Mouse (Mus musculus) neural tube, embryonic 14.5 days (tissue): ENCODE measurements around the gene Elp4. TPM values are rescaled to one million over a fixed set of nuclear protein-coding genes. Genes with fewer than 3 reads are reported as not detected.

ENCODE experiments used
- ATAC-seq: fragments of 200-750 bp; cut with Nextera tagmentation; 2 replicates; pipeline ENCODE4 v1.8.0; 2017; ENCODE audit warnings: low read depth, mild to moderate bottlenecking, moderate TSS enrichment, moderate library complexity
- H3K27ac ChIP-seq: fragments of 300-500 bp; sonication (generic); 2 replicates; pipeline ENCODE4 v1.5.1; 2014; ENCODE audit warnings: low read depth, mild to moderate bottlenecking, control low read depth, low read length, moderate library complexity, mixed read lengths
- H3K27me3 ChIP-seq: fragments of 300-500 bp; sonication (generic); 2 replicates; pipeline ENCODE4 v1.6.1; 2014; ENCODE audit warnings: low read length; ENCODE audit not compliant: control insufficient read depth, insufficient read depth
- H3K36me3 ChIP-seq: fragments of 300-500 bp; sonication (generic); 2 replicates; pipeline ENCODE4 v1.6.1; 2014; ENCODE audit warnings: low read length, mixed read lengths; ENCODE audit not compliant: control insufficient read depth, insufficient read depth
- H3K4me1 ChIP-seq: fragments of 300-500 bp; sonication (generic); 2 replicates; pipeline ENCODE4 v1.6.1; 2014; ENCODE audit warnings: low read length; ENCODE audit not compliant: control insufficient read depth, insufficient read depth
- H3K4me2 ChIP-seq: fragments of 300-500 bp; sonication (generic); 2 replicates; pipeline ENCODE4 v1.6.1; 2014; ENCODE audit warnings: mild to moderate bottlenecking, low read depth, low read length, control low read depth
- H3K4me3 ChIP-seq: fragments of 300-500 bp; sonication (generic); 2 replicates; pipeline ENCODE4 v1.5.1; 2014; ENCODE audit warnings: low read depth, low read length, control low read depth, mixed read lengths
- H3K9ac ChIP-seq: fragments of 300-500 bp; sonication (generic); replicated peaks from 2 replicates; pipeline ENCODE4 v1.6.1; 2014; ENCODE audit warnings: low read depth, mild to moderate bottlenecking, control low read depth, low read length, mixed read lengths
- H3K9me3 ChIP-seq: fragments of 300-500 bp; sonication (generic); 2 replicates; pipeline ENCODE4 v1.6.1; 2016; ENCODE audit warnings: low read length; ENCODE audit not compliant: control insufficient read depth
- WGBS: fragments of 180-500 bp; shearing (Covaris S2); extraction: QIAGEN DNeasy Blood & Tissue Kit; methylation state at CpG from one replicate; pipeline ENCODE4 v1.1.7; 2014; 5-methylcytosine and 5-hydroxymethylcytosine counted together
- polyA plus RNA-seq: library from polyadenylated mRNA; unstranded; fragments of >200 nt; fragmentation: Nextera tagmentation; extraction: Ambion mirVana; gene quantifications from 2 replicates; pipeline ENCODE4 v1.2.1, GENCODE M21; 2014

The Elp4 gene
- 38.0 and 45.8 TPM in 2 replicates for polyA plus RNA-seq

DNA sequence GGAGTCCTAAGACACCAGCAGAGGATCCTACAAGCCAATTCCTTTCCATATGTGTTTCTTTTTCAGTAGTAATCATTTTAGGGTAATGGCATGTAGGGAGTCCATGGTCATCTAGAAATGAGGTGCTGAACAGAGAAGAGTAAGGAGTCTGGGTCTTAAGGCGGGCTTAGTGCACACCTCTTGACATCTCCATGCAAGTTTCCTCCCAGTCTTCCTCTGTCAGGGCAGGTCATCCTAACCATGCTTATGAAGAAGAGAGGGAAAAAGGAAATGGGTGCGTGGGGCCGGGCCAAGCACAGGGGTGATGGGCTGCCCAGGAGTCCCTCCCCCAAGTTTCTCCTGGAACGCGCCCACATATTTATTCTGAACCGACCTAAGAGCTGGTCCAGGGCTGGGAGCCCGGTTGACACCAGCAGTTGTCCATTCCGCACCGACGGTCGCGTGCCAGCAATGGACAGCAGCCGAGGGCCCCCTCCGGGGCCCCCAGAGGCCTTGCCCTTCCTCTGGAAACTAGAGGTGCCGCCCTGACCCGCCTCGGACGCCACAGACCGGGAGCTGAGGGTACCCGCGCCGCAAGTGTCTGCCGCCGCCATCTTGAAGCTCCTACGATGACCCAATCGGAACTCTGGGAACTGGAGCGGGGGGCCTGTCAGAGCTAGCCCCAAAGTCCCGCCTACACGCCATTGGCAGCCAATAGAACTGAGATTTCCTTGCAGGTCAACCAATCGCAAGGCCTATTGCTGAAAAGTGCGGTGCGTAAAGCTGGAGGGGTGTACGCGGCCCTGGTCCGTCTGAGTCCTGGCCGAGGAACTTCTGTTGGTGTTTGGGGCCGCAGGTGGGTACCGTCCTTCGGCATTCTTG lies at the start of gene Elp4, which contains the start of gene Immp1l:
Gene Elp4, minus strand, starts transcription at position 669 of the 861 bp plus-strand sequence.
Gene Immp1l, plus strand, starts transcription at position 743 of the 861 bp plus-strand sequence.
- no peaks in the 10 kb centered on the region for H3K36me3 ChIP-seq
- peak within 1 kb of the TSS; percentile 48; the same call in 1 of the 2 replicates for H3K27ac ChIP-seq
- H3K27me3 ChIP-seq, result no peaks in the 10 kb centered on the region
- peak within 1 kb of the TSS; percentile 70 for H3K9ac ChIP-seq
- no peaks in the 10 kb centered on the region for H3K9me3 ChIP-seq
- peaks cover 5% of the 10 kb centered on the region; the same call in 1 of the 2 replicates for H3K4me1 ChIP-seq
- H3K4me3 ChIP-seq, result peak within 1 kb of the TSS; percentile 89
- WGBS, result under 1% methylated on average over 39 of the region's 39 CpGs
- H3K4me2 ChIP-seq, result peak within 1 kb of the TSS; percentile 79
- peak; percentile 100 for ATAC-seq

DNA sequence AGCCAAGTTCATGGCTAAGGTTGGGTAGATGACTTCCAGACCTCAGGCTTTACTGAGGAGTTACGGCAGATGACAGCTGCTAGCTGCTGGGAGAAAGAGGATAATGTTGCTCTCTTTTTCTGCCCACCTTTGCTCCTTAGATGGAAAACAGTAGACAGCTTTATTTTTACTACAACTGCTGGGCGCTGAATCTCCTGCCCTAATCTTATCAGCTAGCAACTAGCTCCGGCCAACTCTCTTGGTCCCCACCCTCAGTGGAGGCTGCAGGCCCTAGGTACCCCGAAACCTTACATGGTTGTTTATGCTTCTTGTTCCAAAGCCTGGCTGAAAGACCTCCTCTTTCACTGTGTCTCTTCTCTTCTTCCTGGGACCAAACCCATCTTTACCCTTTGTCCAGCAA lies 49.5 kb upstream of the Elp4 start:
- no peak overlapping the region for H3K4me3 ChIP-seq
- WGBS, result 90% methylated on average over 4 of the region's 4 CpGs
- H3K36me3 ChIP-seq, result no peaks in the 10 kb centered on the region
- no peak for ATAC-seq
- no peak overlapping the region for H3K27ac ChIP-seq
- no peaks in the 10 kb centered on the region for H3K9me3 ChIP-seq
- H3K27me3 ChIP-seq, result no peaks in the 10 kb centered on the region
- no peak overlapping the region for H3K4me2 ChIP-seq
- H3K9ac ChIP-seq, result no peak overlapping the region
- H3K4me1 ChIP-seq, result no peaks in the 10 kb centered on the region

DNA sequence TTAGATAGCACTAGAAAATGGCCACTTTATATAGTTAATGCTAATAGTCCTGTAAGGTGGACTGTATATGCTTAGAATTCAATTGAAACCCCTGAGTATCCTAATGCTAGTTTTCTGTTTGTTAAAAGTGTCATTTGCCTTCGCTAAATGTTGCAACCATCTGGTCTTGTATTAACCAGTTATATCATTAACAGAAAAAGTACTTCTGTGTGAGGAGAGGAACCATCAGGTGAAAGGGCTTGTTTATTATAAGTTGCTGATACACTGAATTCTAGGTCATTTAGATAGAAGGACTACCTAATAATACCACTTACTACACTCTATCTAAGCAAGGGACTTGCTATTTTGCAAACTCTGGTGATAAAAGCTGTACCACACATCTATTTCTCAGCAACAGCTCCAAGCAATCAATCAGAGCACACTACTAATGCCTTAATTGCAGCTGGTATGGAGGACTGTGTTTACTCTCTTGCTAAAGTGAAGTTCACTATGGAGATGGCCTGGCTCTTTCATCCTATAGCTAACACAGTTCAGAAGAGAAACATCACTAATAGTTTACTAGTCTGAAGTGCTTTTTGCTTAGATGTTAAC lies 47.1 kb upstream of the Elp4 start:
- H3K36me3 ChIP-seq, result no peaks in the 10 kb centered on the region
- no peak overlapping the region for H3K9ac ChIP-seq
- H3K9me3 ChIP-seq, result no peaks in the 10 kb centered on the region
- ATAC-seq, result no peak
- no peak overlapping the region for H3K4me3 ChIP-seq
- H3K27me3 ChIP-seq, result no peaks in the 10 kb centered on the region
- H3K4me2 ChIP-seq, result no peak overlapping the region
- WGBS, result 98% methylated on average over 1 of the region's 1 CpGs
- H3K27ac ChIP-seq, result no peak overlapping the region
- H3K4me1 ChIP-seq, result no peaks in the 10 kb centered on the region

DNA sequence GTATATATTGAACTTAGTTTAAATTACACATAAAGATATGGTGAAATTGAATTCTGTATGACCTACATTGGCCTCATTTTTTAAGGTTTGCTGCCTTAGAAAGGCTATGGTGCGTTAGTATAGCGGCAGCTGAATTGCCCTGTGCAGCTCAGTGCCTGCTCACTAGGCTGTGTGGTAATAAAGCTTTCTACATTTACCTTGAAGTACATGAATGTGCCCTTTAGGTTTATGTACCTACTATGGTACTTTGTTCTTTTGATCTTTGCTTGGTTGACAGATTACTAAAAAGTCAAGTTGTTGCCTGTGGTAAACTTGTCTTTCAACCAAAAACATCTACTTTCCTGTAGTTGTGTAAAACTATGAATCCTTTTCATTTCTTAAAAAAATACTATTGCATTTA lies 45.8 kb upstream of the Elp4 start:
- ATAC-seq, result no peak
- no peaks in the 10 kb centered on the region for H3K27me3 ChIP-seq
- no peaks in the 10 kb centered on the region for H3K9me3 ChIP-seq
- no peak overlapping the region for H3K4me3 ChIP-seq
- H3K9ac ChIP-seq, result no peak overlapping the region
- H3K4me1 ChIP-seq, result no peaks in the 10 kb centered on the region
- 90% methylated on average over 2 of the region's 2 CpGs for WGBS
- H3K4me2 ChIP-seq, result no peak overlapping the region
- H3K36me3 ChIP-seq, result no peaks in the 10 kb centered on the region
- no peak overlapping the region for H3K27ac ChIP-seq

DNA sequence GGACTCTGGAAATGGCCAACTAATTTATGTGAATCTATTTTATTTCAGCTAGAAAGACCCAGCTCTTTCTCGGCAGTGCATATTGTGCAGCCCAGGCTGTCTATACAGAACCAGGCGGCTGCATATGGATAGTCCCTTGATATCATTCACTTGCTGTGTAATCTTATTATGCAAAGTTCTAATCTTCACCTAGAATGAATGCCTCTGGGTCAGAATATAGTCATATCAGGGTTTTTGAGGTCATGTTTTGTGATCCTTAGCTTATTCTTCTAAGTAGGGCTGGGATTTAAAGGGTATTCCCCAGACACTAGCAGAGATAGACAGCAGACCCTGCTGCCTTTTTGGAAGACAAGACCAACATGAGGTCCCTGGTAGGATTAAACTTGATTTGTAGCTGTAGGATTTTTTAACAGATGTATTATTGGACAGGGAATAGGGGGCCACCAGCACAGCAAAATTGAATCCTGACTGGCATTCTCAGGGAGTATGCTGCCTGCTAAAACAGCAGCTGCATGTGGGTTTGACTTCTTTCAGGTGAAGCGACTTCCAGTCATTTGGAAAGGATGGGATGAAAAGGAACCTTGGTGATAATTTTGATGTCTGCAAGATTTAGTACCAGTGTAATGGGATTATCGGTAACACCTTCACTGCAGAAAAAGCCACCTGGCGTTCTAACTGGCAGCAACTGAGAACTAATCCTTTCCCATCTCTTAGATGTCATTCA lies 13.4 kb upstream of the Elp4 start:
- ATAC-seq, result no peak
- no peak overlapping the region for H3K4me3 ChIP-seq
- H3K4me2 ChIP-seq, result no peak overlapping the region
- no peaks in the 10 kb centered on the region for H3K4me1 ChIP-seq
- no peaks in the 10 kb centered on the region for H3K9me3 ChIP-seq
- no peaks in the 10 kb centered on the region for H3K27me3 ChIP-seq
- 65% methylated on average over 5 of the region's 5 CpGs for WGBS
- H3K36me3 ChIP-seq, result no peaks in the 10 kb centered on the region
- H3K27ac ChIP-seq, result no peak overlapping the region
- no peak overlapping the region for H3K9ac ChIP-seq

DNA sequence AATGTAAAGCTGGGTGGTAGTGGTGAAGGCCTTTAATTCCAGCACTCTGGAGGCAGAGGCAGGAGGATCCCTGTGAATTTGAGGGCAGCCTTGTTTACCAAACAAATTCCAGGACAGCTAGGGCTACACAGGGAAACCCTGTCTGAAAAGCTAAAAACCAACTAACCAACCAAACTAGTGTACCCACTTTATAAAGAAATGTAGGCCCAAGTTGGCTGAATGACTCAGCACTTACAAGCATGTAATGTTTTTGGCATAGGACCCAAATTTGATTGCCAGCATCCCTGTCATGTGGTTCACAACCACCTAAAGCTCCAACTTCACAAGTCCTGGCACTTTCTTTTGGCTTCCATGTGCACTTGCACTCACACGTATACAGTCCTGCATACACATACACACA lies 12.3 kb upstream of the Elp4 start:
- no peak overlapping the region for H3K4me3 ChIP-seq
- no peaks in the 10 kb centered on the region for H3K36me3 ChIP-seq
- no peaks in the 10 kb centered on the region for H3K4me1 ChIP-seq
- H3K9me3 ChIP-seq, result no peaks in the 10 kb centered on the region
- no peak for ATAC-seq
- H3K27ac ChIP-seq, result no peak overlapping the region
- no peaks in the 10 kb centered on the region for H3K27me3 ChIP-seq
- no peak overlapping the region for H3K4me2 ChIP-seq
- 88% methylated on average over 1 of the region's 1 CpGs for WGBS
- H3K9ac ChIP-seq, result no peak overlapping the region

DNA sequence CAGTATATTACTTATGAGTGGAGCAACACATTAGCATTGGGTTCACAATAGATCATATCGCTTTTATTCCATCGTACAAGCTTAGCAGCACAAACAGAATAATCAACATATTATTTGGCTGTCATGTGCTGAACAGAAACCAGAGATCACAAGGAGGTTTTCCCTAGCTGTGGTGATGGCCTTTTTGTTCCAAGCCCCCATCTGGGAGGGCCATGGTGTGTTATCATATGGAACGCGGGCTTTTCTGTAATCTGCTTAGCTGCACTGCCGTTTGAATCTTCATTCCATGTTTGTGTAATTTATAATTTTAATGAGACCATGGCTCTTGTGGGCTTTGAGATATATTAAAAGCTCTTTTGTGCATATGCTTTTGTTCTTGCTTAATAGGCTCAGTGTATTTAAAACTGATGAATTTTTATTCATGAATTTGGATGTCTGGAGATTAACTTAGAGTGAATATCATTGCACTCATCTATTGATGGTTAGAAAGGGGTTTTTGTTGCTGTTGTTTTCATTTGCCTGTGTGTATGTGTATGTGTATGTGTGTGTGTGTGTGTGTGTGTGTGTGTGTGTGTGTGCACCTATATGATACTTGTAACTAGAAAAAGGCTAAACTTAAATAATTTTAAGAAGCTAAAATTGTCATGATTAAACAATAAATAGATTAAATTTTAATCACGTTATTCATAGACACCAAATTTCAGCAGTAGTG lies 9.4 kb upstream of the Elp4 start:
- 62% methylated on average over 6 of the region's 6 CpGs for WGBS
- Histone ChIP-seq H3K4me2 (no peak overlapping the region), H3K9me3 (no peaks in the 10 kb centered on the region), H3K27ac (no peak overlapping the region), H3K9ac (no peak overlapping the region), H3K27me3 (no peaks in the 10 kb centered on the region), H3K36me3 (no peaks in the 10 kb centered on the region), H3K4me1 (no peaks in the 10 kb centered on the region), H3K4me3 (no peak overlapping the region)
- no peak; the same call in 1 of the 2 replicates for ATAC-seq

DNA sequence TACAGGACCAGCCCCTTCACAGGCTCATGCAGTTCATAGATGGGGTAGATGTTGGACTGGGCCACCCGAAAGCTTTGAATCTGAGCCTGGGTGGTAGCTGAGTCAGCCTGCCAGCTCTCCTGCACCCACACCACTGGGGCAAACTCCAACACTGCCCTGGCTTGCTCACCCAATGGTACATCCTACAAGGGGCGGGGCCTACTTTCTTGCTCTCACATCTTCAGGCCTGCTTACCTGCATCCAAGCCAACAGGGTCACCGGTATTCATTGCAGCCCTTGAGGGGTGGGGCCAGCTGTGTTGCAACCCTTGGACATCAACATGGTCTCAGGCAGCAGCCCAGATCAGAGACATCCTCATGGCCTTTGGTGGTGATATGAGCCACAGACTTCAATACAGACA lies 6.2 kb upstream of the Elp4 start:
- H3K27ac ChIP-seq, result no peak overlapping the region
- H3K9ac ChIP-seq, result no peak overlapping the region
- H3K36me3 ChIP-seq, result no peaks in the 10 kb centered on the region
- no peaks in the 10 kb centered on the region for H3K9me3 ChIP-seq
- H3K4me3 ChIP-seq, result no peak overlapping the region
- H3K27me3 ChIP-seq, result no peaks in the 10 kb centered on the region
- 88% methylated on average over 3 of the region's 3 CpGs for WGBS
- H3K4me1 ChIP-seq, result no peaks in the 10 kb centered on the region
- H3K4me2 ChIP-seq, result no peak overlapping the region
- ATAC-seq, result peak; percentile 34; the same call in 1 of the 2 replicates
